Mouse (Mus musculus) liver, embryonic 14.5 days (tissue): ENCODE measurements around the gene Ak5. TPM values are rescaled to one million over a fixed set of nuclear protein-coding genes. Genes with fewer than 3 reads are reported as not detected.

Experiments
- ATAC-seq: fragments of 200-750 bp; cut with Nextera tagmentation; 2 replicates; pipeline ENCODE4 v1.8.0; 2017; ENCODE audit warnings: moderate number of reproducible peaks, mild to moderate bottlenecking, moderate library complexity; ENCODE audit not compliant: insufficient read depth
- DNase-seq, 3 experiments: peaks; one replicate each; pipeline ENCODE4 v3.0.0-alpha.2; 2012 to 2013; ENCODE audit warnings: low read depth in 3 of 3, low spot score in 3 of 3
- H3K27ac ChIP-seq: fragments of 300-500 bp; sonication (generic); 2 replicates; pipeline ENCODE4 v1.5.1; 2014; ENCODE audit warnings: moderate library complexity, mild to moderate bottlenecking, control low read depth, inconsistent platforms
- H3K27me3 ChIP-seq: fragments of 300-500 bp; sonication (generic); 2 replicates; pipeline ENCODE4 v1.6.1; 2014; ENCODE audit warnings: mild to moderate bottlenecking, low read length, moderate library complexity; ENCODE audit not compliant: control insufficient read depth, insufficient read depth
- H3K36me3 ChIP-seq: fragments of 300-500 bp; sonication (generic); replicated peaks from 2 replicates; pipeline ENCODE4 v1.6.1; 2014; ENCODE audit warnings: low read depth; ENCODE audit not compliant: control insufficient read depth, insufficient read depth
- H3K4me1 ChIP-seq, 2 experiments: fragments of 200-500 bp in 1 of 2; fragments of 300-500 bp in 1 of 2; sonication (generic) in 1 of 2; replicated peaks; 2 replicates each; pipeline ENCODE4 v1.6.1; 2012 to 2014; ENCODE audit warnings: antibody characterized with exemption in 1 of 2, inconsistent platforms in 1 of 2, low read length in 1 of 2; ENCODE audit not compliant: control insufficient read depth in 2 of 2, insufficient read depth in 2 of 2
- H3K4me2 ChIP-seq: fragments of 300-500 bp; sonication (generic); 2 replicates; pipeline ENCODE4 v1.6.1; 2014; ENCODE audit warnings: low read depth, mild to moderate bottlenecking, control low read depth, moderate library complexity
- H3K4me3 ChIP-seq, 2 experiments: fragments of 200-500 bp in 1 of 2; fragments of 300-500 bp in 1 of 2; sonication (generic) in 1 of 2; 2 replicates each; pipeline ENCODE4 v1.5.1; 2012 to 2014; ENCODE audit warnings: low read depth in 2 of 2, low read length in 2 of 2, mild to moderate bottlenecking in 2 of 2, control low read depth in 1 of 2, inconsistent platforms in 1 of 2, moderate library complexity in 1 of 2; ENCODE audit not compliant: insufficient read depth in 1 of 2
- H3K9ac ChIP-seq: fragments of 300-500 bp; sonication (generic); replicated peaks from 2 replicates; pipeline ENCODE4 v1.6.1; 2014; ENCODE audit warnings: mild to moderate bottlenecking, control low read depth, moderate library complexity
- H3K9me3 ChIP-seq: fragments of 300-500 bp; sonication (generic); 2 replicates; pipeline ENCODE4 v1.6.1; 2016; ENCODE audit warnings: low read length, mixed read lengths; ENCODE audit not compliant: control insufficient read depth
- CTCF ChIP-seq: IDR thresholded peaks from 2 replicates; pipeline ENCODE4 v1.5.1; 2016; ENCODE audit warnings: antibody characterized with exemption, low read depth, control low read depth
- EP300 ChIP-seq: IDR thresholded peaks from 2 replicates; pipeline ENCODE4 v1.6.1; 2016; ENCODE audit warnings: antibody characterized with exemption, low read depth
- WGBS: fragments of 180-500 bp; shearing (Covaris S2); extraction: QIAGEN DNeasy Blood & Tissue Kit; methylation state at CpG from one replicate; pipeline ENCODE4 v1.1.7; 2014; ENCODE audit not compliant: insufficient replicate concordance; 5-methylcytosine and 5-hydroxymethylcytosine counted together
- polyA plus RNA-seq, 2 experiments: library from polyadenylated mRNA; depleted of rRNA in 1 of 2; stranded (reverse) in 1 of 2; unstranded in 1 of 2; fragments of >200 nt; fragmentation: Nextera tagmentation in 1 of 2; extraction: Ambion mirVana in 1 of 2; gene quantifications; 2 replicates each; pipeline versions ENCODE4 v1.2.1 to v1.2.3; 2012 to 2014

Gene Ak5
- polyA plus RNA-seq, 2 experiments: 0.08 to 0.18 TPM

DNA sequence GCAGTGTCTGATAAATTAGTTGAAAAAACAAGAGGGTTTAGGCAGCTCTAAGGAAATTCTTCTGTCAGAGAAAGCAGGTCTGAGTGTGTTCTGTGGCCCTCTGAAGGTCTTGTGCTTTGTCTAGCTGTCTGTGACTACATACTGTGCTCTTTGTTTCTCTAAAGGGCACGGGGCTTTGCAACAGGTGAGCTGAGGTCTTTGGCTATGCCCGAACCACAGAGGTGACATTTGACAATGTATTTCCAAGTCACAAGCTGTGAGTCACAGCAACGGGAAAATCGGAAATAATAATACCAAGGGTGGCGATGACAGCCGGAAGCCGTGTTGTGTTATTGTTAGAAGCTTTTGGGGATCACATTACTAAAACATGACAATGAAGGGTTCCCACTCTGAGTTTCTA lies 171.1 kb downstream of the Ak5 start:
- DNase-seq: no peak
- Histone ChIP-seq H3K27ac (no peak overlapping the region), H3K36me3 (no peaks in the 10 kb centered on the region), H3K27me3 (no peaks in the 10 kb centered on the region), H3K4me1 (no peaks in the 10 kb centered on the region), H3K9me3 (no peaks in the 10 kb centered on the region), H3K4me3 (no peak overlapping the region), H3K9ac (no peak overlapping the region), H3K4me2 (no peak overlapping the region)
- ATAC-seq: no peak
- 77% methylated on average over 7 of the region's 7 CpGs for WGBS
- TF ChIP-seq EP300 (no peak), CTCF (no peak)

DNA sequence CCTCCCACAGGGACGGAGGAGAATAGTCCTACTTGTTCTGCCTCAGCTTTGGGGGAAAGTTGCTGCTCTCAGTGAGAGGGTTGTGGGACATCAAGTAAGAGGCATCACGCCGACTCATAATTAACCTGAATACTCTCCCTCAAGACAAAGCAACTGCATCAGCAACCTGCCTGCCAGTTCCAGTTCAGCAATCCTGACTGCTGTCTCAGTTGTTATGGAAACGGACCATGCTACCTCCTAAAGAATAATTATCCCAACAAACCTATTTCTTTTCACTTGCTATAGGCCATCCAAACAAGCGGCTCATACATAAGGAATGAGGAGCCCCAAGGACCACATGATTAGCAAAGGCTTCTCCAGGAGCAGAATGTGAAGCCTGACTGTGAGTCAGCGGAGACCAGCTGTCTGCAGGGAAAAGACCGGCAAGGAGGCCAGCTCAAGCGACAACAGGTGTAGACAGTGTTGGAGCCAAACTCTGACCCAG lies 172.7 kb downstream of the Ak5 start:
- Histone ChIP-seq H3K4me1 (no peaks in the 10 kb centered on the region), H3K9me3 (no peaks in the 10 kb centered on the region), H3K27ac (no peak overlapping the region), H3K36me3 (no peaks in the 10 kb centered on the region), H3K4me3 (no peak overlapping the region), H3K27me3 (no peaks in the 10 kb centered on the region), H3K4me2 (no peak overlapping the region), H3K9ac (no peak overlapping the region)
- 69% methylated on average over 8 of the region's 8 CpGs for WGBS
- ATAC-seq (no peak), DNase-seq (no peak)
- no peak for TF ChIP-seq EP300
- no peak for TF ChIP-seq CTCF

- no peak for TF ChIP-seq CTCF
- TF ChIP-seq EP300: no peak
- ATAC-seq (no peak), DNase-seq (no peak)
- Histone ChIP-seq H3K27ac (no peak overlapping the region), H3K4me3 (no peak overlapping the region), H3K9me3 (no peaks in the 10 kb centered on the region), H3K4me2 (no peak overlapping the region), H3K36me3 (no peaks in the 10 kb centered on the region), H3K9ac (no peak overlapping the region), H3K27me3 (no peaks in the 10 kb centered on the region), H3K4me1 (no peaks in the 10 kb centered on the region)
- 51% methylated on average over 12 of the region's 12 CpGs for WGBS
Measured at GRCm38 (mm10) chr3:152494667-152495360, 173.3 kb downstream of the Ak5 start.

DNA sequence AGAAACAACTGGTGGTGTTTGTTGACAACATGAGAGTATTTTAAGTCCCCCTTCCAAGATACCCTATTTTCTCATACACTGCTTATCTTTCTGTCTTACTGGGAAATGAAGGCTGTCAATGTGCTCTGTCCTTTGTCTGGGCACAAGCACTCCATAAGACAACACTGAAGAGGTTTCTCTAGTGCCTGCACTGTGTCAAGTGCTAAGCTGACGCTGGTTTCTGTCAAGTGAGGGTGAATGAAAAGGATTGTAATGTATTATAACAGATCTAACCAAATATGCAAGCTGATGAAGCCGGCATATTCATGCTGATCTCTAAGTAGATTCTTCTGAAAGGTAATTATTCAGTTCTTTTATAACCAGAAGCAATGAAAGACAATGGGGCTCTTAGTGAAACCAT lies 174.3 kb downstream of the Ak5 start:
- WGBS: 59% methylated on average over 2 of the region's 2 CpGs
- TF ChIP-seq EP300 (no peak), CTCF (no peak)

DNA sequence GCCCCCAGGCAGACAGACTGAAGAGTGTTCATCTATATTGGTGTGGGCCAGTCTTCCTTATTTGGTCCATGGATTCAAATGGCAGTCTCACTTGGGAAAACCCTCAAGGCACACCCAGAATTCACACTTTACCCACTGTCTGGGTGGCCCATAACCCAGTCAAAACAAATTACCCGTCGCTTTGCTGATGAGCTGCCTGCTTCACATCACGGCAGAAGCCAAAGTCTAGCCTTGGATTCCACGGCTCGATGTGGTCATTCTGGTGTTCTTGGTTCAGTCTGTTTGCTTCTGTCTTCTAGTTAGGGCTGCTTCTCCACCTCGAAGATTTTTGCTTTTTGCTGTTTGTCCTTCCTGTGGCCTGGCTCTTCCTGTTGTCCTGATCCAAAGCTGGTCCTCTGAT lies 175.9 kb downstream of the Ak5 start:
- H3K27ac ChIP-seq: no peak overlapping the region
- H3K4me3 ChIP-seq: no peak overlapping the region
- WGBS: 61% methylated on average over 6 of the region's 6 CpGs
- ATAC-seq (no peak), DNase-seq (no peak)
- H3K9me3 ChIP-seq: no peaks in the 10 kb centered on the region
- H3K27me3 ChIP-seq: no peaks in the 10 kb centered on the region
- H3K4me2 ChIP-seq: no peak overlapping the region
- TF ChIP-seq CTCF: no peak
- no peak for TF ChIP-seq EP300
- H3K9ac ChIP-seq: no peak overlapping the region
- no peaks in the 10 kb centered on the region for H3K4me1 ChIP-seq
- no peaks in the 10 kb centered on the region for H3K36me3 ChIP-seq

More for the DNA sequence above, 174.3 kb downstream of the Ak5 start:
- DNase-seq: no peak
- no peaks in the 10 kb centered on the region for H3K9me3 ChIP-seq
- no peak overlapping the region for H3K27ac ChIP-seq
- H3K4me2 ChIP-seq: no peak overlapping the region
- H3K4me3 ChIP-seq: no peak overlapping the region
- H3K36me3 ChIP-seq: no peaks in the 10 kb centered on the region
- H3K4me1 ChIP-seq: no peaks in the 10 kb centered on the region
- ATAC-seq: no peak
- no peak overlapping the region for H3K9ac ChIP-seq
- no peaks in the 10 kb centered on the region for H3K27me3 ChIP-seq
